Mouse (Mus musculus) thymus, adult 2 months (tissue): Measurements from ENCODE around the gene Cgref1. TPM values are rescaled to one million over a fixed set of nuclear protein-coding genes. Genes with fewer than 3 reads are reported as not detected.

Experiments
- DNase-seq: peaks from one replicate; pipeline ENCODE4 v3.0.0; 2021
- H3K27ac ChIP-seq: fragments of 200-500 bp; 2 replicates; pipeline ENCODE4 v1.5.1; 2012; ENCODE audit warnings: low read length, control low read depth; ENCODE audit not compliant: control insufficient read depth, insufficient read depth
- H3K27me3 ChIP-seq: fragments of 200-500 bp; 2 replicates; pipeline ENCODE4 v1.6.1; 2012; ENCODE audit warnings: mild to moderate bottlenecking, low read length, moderate library complexity, mixed read lengths; ENCODE audit not compliant: control insufficient read depth, insufficient read depth
- H3K36me3 ChIP-seq: fragments of 200-500 bp; 2 replicates; pipeline ENCODE4 v1.6.1; 2012; ENCODE audit warnings: mild to moderate bottlenecking, low read length, moderate library complexity; ENCODE audit not compliant: control insufficient read depth, insufficient read depth
- H3K4me1 ChIP-seq: fragments of 200-500 bp; replicated peaks from 2 replicates; pipeline ENCODE4 v1.6.1; 2012; ENCODE audit warnings: low read length; ENCODE audit not compliant: control insufficient read depth, insufficient read depth
- H3K4me3 ChIP-seq: fragments of 200-500 bp; 2 replicates; pipeline ENCODE4 v1.5.1; 2012; ENCODE audit warnings: mild to moderate bottlenecking, low read length, control low read depth, moderate library complexity; ENCODE audit not compliant: control insufficient read depth, insufficient read depth
- CTCF ChIP-seq: fragments of 200-500 bp; IDR thresholded peaks from 2 replicates; pipeline ENCODE4 v1.5.1; 2012; ENCODE audit warnings: mild to moderate bottlenecking, control low read depth, low read length, moderate library complexity, borderline replicate concordance; ENCODE audit not compliant: control insufficient read depth, poor library complexity, insufficient read depth; ENCODE audit errors: extremely low read depth
- POLR2A ChIP-seq: fragments of 200-500 bp; IDR thresholded peaks from 2 replicates; pipeline ENCODE4 v1.6.1; 2012; ENCODE audit warnings: mild to moderate bottlenecking, low read length, control low read depth, moderate library complexity; ENCODE audit not compliant: control insufficient read depth, poor library complexity, insufficient read depth; ENCODE audit errors: extremely low read depth
- WGBS: fragments of 180-500 bp; shearing (Covaris S2); methylation state at CpG from one replicate; pipeline ENCODE4 v1.1.7; 2018; 5-methylcytosine and 5-hydroxymethylcytosine counted together
- polyA plus RNA-seq: library from polyadenylated mRNA; depleted of rRNA; stranded (reverse); fragments of >200 nt; gene quantifications from 2 replicates; pipeline ENCODE4 v1.2.3, GENCODE M21; 2012

Gene Cgref1
- polyA plus RNA-seq, 1 experiment, result 0.70 TPM

GRCm38 (mm10) chr5:30968416-30968815, 23.0 kb upstream of the Cgref1 start, which contains the start of gene Tcf23:
TSS of gene Tcf23 (plus strand) at chr5:30968662.
- no peak for DNase-seq
- Histone ChIP-seq H3K27ac (no peak within 1 kb of the TSS), H3K4me3 (no peak within 1 kb of the TSS), H3K4me1 (no peaks in the 10 kb centered on the region; the same call in 1 of the 2 replicates), H3K27me3 (no peaks in the 10 kb centered on the region), H3K36me3 (no peaks in the 10 kb centered on the region)
- WGBS, result 92% methylated on average over 8 of the region's 8 CpGs
- TF ChIP-seq CTCF, result no peak
- no peak for TF ChIP-seq POLR2A

- no peak overlapping the region for H3K4me3 ChIP-seq
- H3K27me3 ChIP-seq, result no peaks in the 10 kb centered on the region
- DNase-seq, result no peak
- WGBS, result 98% methylated on average over 4 of the region's 4 CpGs
- H3K4me1 ChIP-seq, result peaks cover 2% of the 10 kb centered on the region
- TF ChIP-seq CTCF, result no peak
- no peak for TF ChIP-seq POLR2A
- no peaks in the 10 kb centered on the region for H3K36me3 ChIP-seq
- no peak overlapping the region for H3K27ac ChIP-seq
These were observed 20.8 kb upstream of the Cgref1 start for GRCm38 (mm10) chr5:30966189-30966588.

GRCm38 (mm10) chr5:30963916-30964315, 18.5 kb upstream of the Cgref1 start:
- WGBS, result 96% methylated on average over 3 of the region's 3 CpGs
- no peaks in the 10 kb centered on the region for H3K27me3 ChIP-seq

GRCm38 (mm10) chr5:30961545-30962505, 16.4 kb upstream of the Cgref1 start:
- peaks cover 25% of the 10 kb centered on the region for H3K4me1 ChIP-seq
- TF ChIP-seq CTCF, result no peak
- TF ChIP-seq POLR2A, result no peak
- 17% methylated on average over 10 of the region's 10 CpGs for WGBS
- no peak overlapping the region; the same call in 1 of the 2 replicates for H3K27ac ChIP-seq
- H3K4me3 ChIP-seq, result no peak overlapping the region
- H3K36me3 ChIP-seq, result peaks cover 13% of the 10 kb centered on the region; the same call in 1 of the 2 replicates
- H3K27me3 ChIP-seq, result no peaks in the 10 kb centered on the region
- DNase-seq, result no peak

More at GRCm38 (mm10) chr5:30963916-30964315, 18.5 kb upstream of the Cgref1 start:
- H3K4me1 ChIP-seq, result peaks cover 12% of the 10 kb centered on the region
- no peak overlapping the region for H3K27ac ChIP-seq
- no peaks in the 10 kb centered on the region for H3K36me3 ChIP-seq
- TF ChIP-seq CTCF, result no peak
- no peak for TF ChIP-seq POLR2A
- no peak overlapping the region for H3K4me3 ChIP-seq
- DNase-seq, result no peak

GRCm38 (mm10) chr5:30960814-30961213, 15.4 kb upstream of the Cgref1 start:
- 77% methylated on average over 2 of the region's 2 CpGs for WGBS
- H3K4me3 ChIP-seq, result no peak overlapping the region

GRCm38 (mm10) chr5:30959966-30960501, 14.6 kb upstream of the Cgref1 start, which contains the start of gene Preb:
TSS of gene Preb (minus strand) at chr5:30960361.
- Histone ChIP-seq H3K27ac (no peak within 1 kb of the TSS; the same call in 1 of the 2 replicates), H3K36me3 (peaks cover 22% of the 10 kb centered on the region), H3K27me3 (no peaks in the 10 kb centered on the region), H3K4me1 (peaks cover 25% of the 10 kb centered on the region), H3K4me3 (peak within 1 kb of the TSS; percentile 66)
- TF ChIP-seq POLR2A, result peak; percentile 93
- peak; percentile 64; the same call in 1 of the 2 replicates for TF ChIP-seq CTCF
- DNase-seq, result peak; percentile 98
- under 1% methylated on average over 56 of the region's 56 CpGs for whole genome bisulfite sequencing

More at GRCm38 (mm10) chr5:30960814-30961213, 15.4 kb upstream of the Cgref1 start:
- no peak for DNase-seq
- H3K4me1 ChIP-seq, result peaks cover 25% of the 10 kb centered on the region
- peaks cover 14% of the 10 kb centered on the region; the same call in 1 of the 2 replicates for H3K36me3 ChIP-seq
- no peak for TF ChIP-seq CTCF
- no peak for TF ChIP-seq POLR2A
- H3K27me3 ChIP-seq, result no peaks in the 10 kb centered on the region
- H3K27ac ChIP-seq, result no peak overlapping the region; the same call in 1 of the 2 replicates
